Mouse (Mus musculus) heart, embryonic 16.5 days (tissue): ENCODE data around the gene Htr3a. TPM values are rescaled to one million over a fixed set of nuclear protein-coding genes. Genes with fewer than 3 reads are reported as not detected.

Experiments
- ATAC-seq: fragments of 200-750 bp; cut with Nextera tagmentation; replicated peaks from 2 replicates; pipeline ENCODE4 v1.8.0; 2017; ENCODE audit warnings: moderate number of reproducible peaks; ENCODE audit not compliant: insufficient read depth, low FRiP score; ENCODE audit errors: extremely low read depth
- H3K27ac ChIP-seq: fragments of 300-500 bp; sonication (generic); 2 replicates; pipeline ENCODE4 v1.5.1; 2014; ENCODE audit warnings: mild to moderate bottlenecking, low read length, control low read depth, moderate library complexity
- H3K27me3 ChIP-seq: fragments of 300-500 bp; sonication (generic); 2 replicates; pipeline ENCODE4 v1.6.1; 2014; ENCODE audit warnings: low read length, mixed read lengths; ENCODE audit not compliant: control insufficient read depth, insufficient read depth
- H3K36me3 ChIP-seq: fragments of 300-500 bp; sonication (generic); 2 replicates; pipeline ENCODE4 v1.6.1; 2014; ENCODE audit not compliant: control insufficient read depth, insufficient read depth
- H3K4me1 ChIP-seq: fragments of 300-500 bp; sonication (generic); 2 replicates; pipeline ENCODE4 v1.6.1; 2014; ENCODE audit warnings: low read length, mixed read lengths; ENCODE audit not compliant: control insufficient read depth, insufficient read depth
- H3K4me2 ChIP-seq: fragments of 300-500 bp; sonication (generic); 2 replicates; pipeline ENCODE4 v1.6.1; 2014; ENCODE audit warnings: low read depth, mild to moderate bottlenecking, control low read depth, low read length
- H3K4me3 ChIP-seq: fragments of 300-500 bp; sonication (generic); 2 replicates; pipeline ENCODE4 v1.5.1; 2014; ENCODE audit warnings: mild to moderate bottlenecking, control low read depth, low read length
- H3K9ac ChIP-seq: fragments of 300-500 bp; sonication (generic); 2 replicates; pipeline ENCODE4 v1.6.1; 2014; ENCODE audit warnings: low read length, control low read depth
- H3K9me3 ChIP-seq: fragments of 300-500 bp; sonication (generic); replicated peaks from 2 replicates; pipeline ENCODE4 v1.6.1; 2016; ENCODE audit warnings: low read length; ENCODE audit not compliant: control insufficient read depth
- WGBS: fragments of 180-500 bp; shearing (Covaris S2); extraction: QIAGEN DNeasy Blood & Tissue Kit; methylation state at CpG from one replicate; pipeline ENCODE4 v1.1.7; 2014; 5-methylcytosine and 5-hydroxymethylcytosine counted together
- polyA plus RNA-seq: library from polyadenylated mRNA; unstranded; fragments of >200 nt; fragmentation: Nextera tagmentation; extraction: Ambion mirVana; gene quantifications from 2 replicates; pipeline ENCODE4 v1.2.1, GENCODE M21; 2015

Htr3a gene
- polyA plus RNA-seq, 1 experiment from 2014 or later = 1.8 TPM

DNA sequence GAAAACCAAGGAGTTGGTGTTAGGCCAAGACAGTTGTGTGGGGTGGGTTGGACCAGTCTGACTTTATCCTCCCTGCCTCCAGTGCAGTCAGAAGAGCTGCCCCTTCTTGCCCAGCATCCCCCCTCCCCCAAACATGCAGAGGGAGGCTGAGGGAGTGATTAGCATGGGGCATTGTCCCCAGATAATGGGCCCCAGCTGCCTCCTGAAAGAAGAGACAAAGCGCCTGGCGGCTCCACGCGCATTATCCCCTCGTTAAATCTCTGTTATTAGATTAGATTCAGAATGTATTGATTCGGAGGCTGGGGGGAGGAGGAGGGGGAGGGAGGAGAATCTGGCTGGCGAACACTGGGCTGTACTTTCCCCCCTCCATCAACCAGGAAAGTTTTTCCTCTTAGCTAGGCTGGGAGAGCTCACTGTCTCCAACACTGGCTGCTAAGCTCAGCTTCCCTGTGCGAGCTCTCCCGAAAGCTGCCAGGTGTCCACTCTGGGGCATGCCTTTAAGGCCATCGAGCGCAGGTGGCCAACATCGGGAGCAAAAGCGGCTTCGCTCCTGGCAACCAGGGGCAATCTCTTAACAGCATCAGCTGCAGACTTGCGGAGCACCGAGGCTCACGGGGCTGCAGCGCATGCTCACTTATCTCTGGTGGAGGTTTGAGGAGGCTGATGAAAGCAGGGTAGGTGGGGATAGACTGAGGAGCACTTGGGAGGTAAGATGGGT, 14.9 kb downstream of the Htr3a start:
- Histone ChIP-seq H3K4me1 (no peaks in the 10 kb centered on the region), H3K36me3 (no peaks in the 10 kb centered on the region), H3K4me3 (no peak overlapping the region), H3K9ac (no peak overlapping the region), H3K27me3 (peaks cover 23% of the 10 kb centered on the region), H3K9me3 (no peaks in the 10 kb centered on the region), H3K4me2 (no peak overlapping the region), H3K27ac (no peak overlapping the region)
- WGBS = 28% methylated on average over 18 of the region's 18 CpGs
- ATAC-seq = no peak

DNA sequence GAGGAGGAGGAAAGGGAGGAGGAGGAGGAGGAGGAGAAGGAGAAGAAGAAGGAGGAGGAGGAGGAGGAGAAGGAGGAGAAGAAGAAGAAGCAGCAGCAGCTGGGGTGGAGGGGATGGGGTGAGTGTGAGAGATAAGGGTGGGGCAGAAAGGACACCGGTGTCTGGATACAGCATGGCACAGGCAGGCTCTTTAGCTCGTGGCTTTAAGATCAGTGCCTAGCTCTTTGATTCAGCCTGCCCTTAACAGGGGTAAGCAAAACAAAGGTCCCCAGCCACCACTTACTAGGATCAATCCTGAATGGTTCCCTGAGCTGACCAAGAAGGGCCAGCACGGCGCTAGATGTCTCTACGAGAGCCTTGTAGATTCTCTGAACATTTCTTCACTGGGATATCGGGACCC, 16.1 kb downstream of the Htr3a start:
- no peak overlapping the region for H3K27ac ChIP-seq

DNA sequence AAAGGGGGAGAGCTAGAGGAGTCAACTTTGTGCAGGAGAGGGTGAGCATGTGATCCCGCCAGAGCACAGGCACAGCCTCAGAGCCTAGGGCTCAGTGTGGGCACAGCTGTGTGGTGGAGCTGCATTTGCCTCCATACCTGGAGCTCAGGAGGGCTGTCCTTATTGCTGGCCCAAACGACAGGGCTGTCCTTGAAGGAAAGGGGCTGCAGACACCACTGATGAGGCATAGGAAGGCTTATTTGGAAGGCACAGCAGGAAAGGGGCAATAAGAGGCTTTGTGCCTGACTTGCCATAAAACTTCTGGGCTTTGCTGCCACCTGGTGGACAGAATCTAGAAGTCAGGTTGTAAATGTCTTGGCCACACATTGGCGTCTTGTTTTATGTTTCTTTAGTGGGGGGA, 16.9 kb downstream of the Htr3a start:
- H3K27me3 ChIP-seq = peaks cover 23% of the 10 kb centered on the region
- no peak for ATAC-seq
- no peak overlapping the region for H3K4me3 ChIP-seq
- H3K4me2 ChIP-seq = no peak overlapping the region
- no peaks in the 10 kb centered on the region for H3K4me1 ChIP-seq
- no peaks in the 10 kb centered on the region for H3K36me3 ChIP-seq
- no peak overlapping the region for H3K27ac ChIP-seq
- no peaks in the 10 kb centered on the region for H3K9me3 ChIP-seq
- no peak overlapping the region for H3K9ac ChIP-seq
- 31% methylated on average over 3 of the region's 3 CpGs for WGBS

More for the DNA sequence above, 16.1 kb downstream of the Htr3a start:
- no peak overlapping the region for H3K4me2 ChIP-seq
- H3K4me3 ChIP-seq = no peak overlapping the region
- no peaks in the 10 kb centered on the region for H3K36me3 ChIP-seq
- WGBS = 62% methylated on average over 6 of the region's 6 CpGs
- H3K4me1 ChIP-seq = no peaks in the 10 kb centered on the region
- ATAC-seq = no peak
- no peak overlapping the region for H3K9ac ChIP-seq
- H3K9me3 ChIP-seq = no peaks in the 10 kb centered on the region
- H3K27me3 ChIP-seq = peaks cover 23% of the 10 kb centered on the region

DNA sequence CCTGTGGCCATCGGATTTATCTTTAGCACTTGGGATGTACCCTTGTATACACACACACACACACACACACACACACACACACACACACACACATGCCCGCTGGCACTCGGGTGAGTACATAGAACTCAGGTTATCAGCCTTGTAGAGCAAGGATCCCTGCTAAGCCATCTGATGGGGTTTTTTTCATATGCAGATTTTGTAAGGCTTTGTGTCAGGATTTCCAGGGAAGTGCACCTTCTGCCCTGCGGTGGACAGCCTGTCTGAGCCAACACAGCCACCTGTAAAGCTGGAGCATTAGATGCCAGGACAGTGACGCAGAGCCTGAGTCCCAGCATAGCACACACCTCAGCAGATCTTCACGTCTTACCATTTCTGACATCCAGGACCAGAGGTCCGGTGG, 21.8 kb downstream of the Htr3a start:
- no peak overlapping the region for H3K27ac ChIP-seq
- 79% methylated on average over 7 of the region's 7 CpGs for WGBS
- peaks cover 8% of the 10 kb centered on the region; the same call in 1 of the 2 replicates for H3K27me3 ChIP-seq
- no peaks in the 10 kb centered on the region for H3K36me3 ChIP-seq
- no peak overlapping the region for H3K9ac ChIP-seq
- no peak overlapping the region for H3K4me2 ChIP-seq
- no peaks in the 10 kb centered on the region for H3K9me3 ChIP-seq
- ATAC-seq = no peak
- no peak overlapping the region for H3K4me3 ChIP-seq
- H3K4me1 ChIP-seq = no peaks in the 10 kb centered on the region

DNA sequence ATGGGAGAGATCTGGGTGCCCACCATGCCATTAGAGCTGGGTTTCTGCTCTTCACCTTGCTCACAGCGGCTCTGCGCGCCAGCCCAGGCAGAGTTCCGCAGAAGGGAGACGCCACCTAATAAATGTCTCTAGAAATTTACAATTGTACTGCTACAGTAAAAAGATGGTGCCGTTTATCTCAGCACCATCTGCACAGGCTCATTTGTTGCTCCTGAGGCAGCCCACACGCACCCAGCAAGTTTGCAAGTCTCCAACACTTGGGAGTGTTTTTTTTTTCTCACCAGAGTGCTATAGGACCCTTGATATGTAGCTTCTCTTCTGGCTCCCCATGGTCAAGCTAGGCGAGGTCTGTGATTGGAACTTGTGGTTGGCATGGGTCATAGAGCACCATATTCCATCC, 38.0 kb downstream of the Htr3a start:
- Histone ChIP-seq H3K4me1 (no peaks in the 10 kb centered on the region), H3K4me2 (no peak overlapping the region), H3K9me3 (no peaks in the 10 kb centered on the region), H3K9ac (no peak overlapping the region), H3K4me3 (no peak overlapping the region), H3K27ac (no peak overlapping the region), H3K27me3 (peaks cover 5% of the 10 kb centered on the region; the same call in 1 of the 2 replicates), H3K36me3 (no peaks in the 10 kb centered on the region)
- ATAC-seq = no peak
- 77% methylated on average over 8 of the region's 8 CpGs for WGBS

DNA sequence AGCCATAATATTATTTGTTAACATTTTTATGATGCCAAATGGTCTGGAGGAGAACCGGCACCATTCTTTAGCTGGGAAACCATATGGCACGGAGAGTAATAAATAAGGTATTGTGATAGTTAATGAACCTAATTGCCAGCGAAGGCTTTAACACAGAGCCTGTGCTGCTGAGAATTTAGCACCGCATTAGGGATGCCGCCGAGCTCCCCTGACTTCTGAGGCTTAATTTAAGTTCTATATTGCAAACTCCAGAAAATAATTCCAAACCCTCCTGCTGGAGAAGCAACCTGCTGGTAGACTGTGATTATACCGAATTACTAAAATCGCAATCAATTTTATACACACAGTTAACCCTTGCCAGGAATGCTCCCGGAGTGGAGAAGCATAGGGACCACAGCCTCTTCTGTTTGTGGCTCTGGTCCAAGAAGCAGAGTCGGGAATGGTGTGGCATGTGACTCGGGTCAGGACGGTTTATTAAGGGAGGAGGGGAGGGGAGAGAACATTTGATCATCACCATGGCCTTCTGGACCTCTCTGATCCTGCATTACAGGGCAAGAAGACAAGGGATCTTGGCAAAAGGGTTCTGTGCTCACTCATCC, 44.3 kb downstream of the Htr3a start:
- H3K4me2 ChIP-seq = no peak overlapping the region
- 64% methylated on average over 12 of the region's 12 CpGs for WGBS
- no peak for ATAC-seq
- H3K27me3 ChIP-seq = peaks cover 13% of the 10 kb centered on the region
- no peaks in the 10 kb centered on the region for H3K9me3 ChIP-seq
- H3K4me1 ChIP-seq = 0 out of 2 replicates have a peak, but pooled peaks cover 2% of the 10 kb centered on the region
- no peak overlapping the region for H3K9ac ChIP-seq
- no peak overlapping the region for H3K4me3 ChIP-seq
- no peaks in the 10 kb centered on the region for H3K36me3 ChIP-seq
- H3K27ac ChIP-seq = no peak overlapping the region

DNA sequence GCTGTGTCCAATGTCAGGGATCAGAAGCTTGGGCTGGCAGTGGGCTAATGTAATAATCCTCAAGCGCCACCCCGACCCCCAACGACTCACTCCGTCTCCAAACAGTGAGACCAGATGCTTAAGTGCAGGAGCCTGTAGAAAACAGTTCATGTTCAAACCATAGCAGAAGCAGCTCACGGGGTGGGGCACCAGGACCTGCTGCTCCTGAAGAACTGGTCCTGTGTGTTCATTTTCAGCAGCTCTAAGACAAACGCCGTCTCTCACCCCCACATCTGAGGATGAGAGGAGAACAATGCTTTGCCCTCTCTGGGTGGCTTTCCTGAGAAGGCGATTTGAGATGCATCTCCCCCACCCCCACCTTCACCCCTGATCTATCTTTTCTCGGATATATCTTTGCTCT, 45.7 kb downstream of the Htr3a start:
- Histone ChIP-seq H3K4me2 (no peak overlapping the region), H3K4me1 (0 out of 2 replicates have a peak, but pooled peaks cover 2% of the 10 kb centered on the region), H3K27ac (no peak overlapping the region), H3K36me3 (no peaks in the 10 kb centered on the region), H3K9me3 (no peaks in the 10 kb centered on the region), H3K27me3 (peaks cover 16% of the 10 kb centered on the region), H3K4me3 (no peak overlapping the region), H3K9ac (no peak overlapping the region)
- 57% methylated on average over 9 of the region's 9 CpGs for WGBS
- no peak for ATAC-seq

DNA sequence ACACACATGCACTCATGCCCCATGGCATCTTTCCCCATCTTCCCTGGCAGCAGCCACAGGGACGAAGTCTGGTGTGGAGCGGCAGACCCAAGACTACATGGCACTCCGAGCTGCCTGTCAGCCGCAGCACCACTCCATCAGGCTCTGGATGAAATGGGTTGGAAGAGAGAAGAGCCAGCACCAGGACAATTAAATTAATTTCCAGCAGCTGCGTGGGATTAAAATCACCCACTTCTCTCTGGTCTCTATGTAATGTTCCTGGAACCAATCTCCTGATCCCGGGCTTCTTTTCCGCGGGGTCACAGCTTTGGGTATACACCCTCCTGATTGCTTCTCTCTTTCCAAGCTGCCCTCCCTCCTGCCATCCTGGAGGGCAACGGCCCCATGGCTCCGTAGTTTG, 49.4 kb downstream of the Htr3a start:
- no peaks in the 10 kb centered on the region for H3K36me3 ChIP-seq
- 83% methylated on average over 10 of the region's 10 CpGs for WGBS
- no peak for ATAC-seq
- H3K9ac ChIP-seq = no peak overlapping the region
- H3K4me1 ChIP-seq = no peaks in the 10 kb centered on the region
- no peaks in the 10 kb centered on the region for H3K9me3 ChIP-seq
- no peak overlapping the region for H3K27ac ChIP-seq
- peaks cover 16% of the 10 kb centered on the region for H3K27me3 ChIP-seq
- H3K4me2 ChIP-seq = no peak overlapping the region
- no peak overlapping the region for H3K4me3 ChIP-seq

DNA sequence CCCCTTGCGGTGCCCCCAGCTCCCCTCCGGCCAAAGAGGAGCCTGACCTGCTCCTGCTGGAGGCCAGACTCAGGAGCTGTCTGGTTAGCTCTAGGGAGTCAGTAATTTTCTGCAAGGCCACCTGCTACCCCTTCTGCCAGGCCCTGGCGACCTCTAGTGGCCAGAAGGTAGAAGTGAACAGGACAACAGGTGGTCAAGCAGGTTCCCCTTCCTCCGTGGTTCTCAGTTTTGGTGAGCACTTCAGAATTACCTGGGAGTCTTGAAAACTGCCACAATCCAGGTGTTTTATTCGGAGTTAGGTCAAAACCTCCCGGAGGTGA, 50.4 kb downstream of the Htr3a start:
- H3K36me3 ChIP-seq = no peaks in the 10 kb centered on the region
- no peaks in the 10 kb centered on the region for H3K4me1 ChIP-seq
- no peak overlapping the region for H3K9ac ChIP-seq
- no peaks in the 10 kb centered on the region for H3K9me3 ChIP-seq
- WGBS = 5% methylated on average over 6 of the region's 6 CpGs
- H3K4me2 ChIP-seq = no peak overlapping the region
- H3K27ac ChIP-seq = no peak overlapping the region
- peak; percentile 69; the same call in 1 of the 2 replicates for ATAC-seq
- H3K27me3 ChIP-seq = peaks cover 11% of the 10 kb centered on the region
- no peak overlapping the region for H3K4me3 ChIP-seq
